In the genomic region with DNA sequence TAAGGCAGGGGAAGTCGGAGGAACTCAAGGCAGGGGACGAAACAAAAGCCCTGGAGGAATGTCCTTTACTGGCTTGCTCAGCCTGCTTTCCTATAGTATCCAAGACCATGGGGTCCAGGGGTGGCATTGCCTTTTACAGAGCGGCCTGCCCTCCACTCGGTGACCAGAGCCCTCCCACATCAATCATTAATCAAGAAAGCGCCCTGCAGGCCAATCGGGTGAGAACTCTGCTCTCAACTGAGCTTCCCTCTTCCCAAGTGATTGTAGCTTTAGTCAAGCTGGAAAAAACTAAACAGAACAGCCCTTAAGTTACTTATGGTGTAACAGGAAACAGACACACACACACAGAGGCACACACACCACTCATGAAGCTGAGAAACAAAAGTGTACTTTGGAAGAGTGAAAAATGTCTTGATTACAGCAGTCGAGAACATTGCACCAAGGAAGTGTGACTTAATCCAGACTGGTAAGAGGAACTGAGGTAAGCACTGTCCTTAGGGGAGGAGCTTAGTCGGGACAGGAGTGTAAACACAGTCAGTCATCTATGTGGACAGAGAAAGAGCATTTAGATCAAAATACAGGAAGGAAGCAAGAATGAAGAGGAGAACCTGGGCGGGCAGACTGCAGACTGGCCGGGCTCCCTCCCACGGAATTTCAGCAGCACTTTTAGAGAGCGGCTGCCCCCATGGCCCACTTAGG, we compare ENCODE assay signal across 9 mouse cellular contexts.
A peak's percentile ranks its signal among the peaks of the same experiment; 100 is the strongest.
DNase-seq lines count a peak whose midpoint lies in the region; ATAC-seq lines count a peak whose summit lies in the region.
"Had no signal": no experiment of that assay in that cellular context is flagged by ENCODE, and none has a peak within 500 bp of the region (broad histone marks: within the 10 kb centered on the region; RNA-seq: fewer than 3 reads in every experiment).

No protein-coding gene starts in this region.

- H3K4me2 ChIP-seq in midbrain, embryonic 11.5 days, result no peak overlapping the region
- no peak overlapping the region for H3K4me2 ChIP-seq in midbrain, embryonic 16.5 days (ENCODE audit: low read length)
- peak overlapping the region; percentile 22; the same call in 1 of the 2 replicates for H3K4me2 ChIP-seq in heart, embryonic 13.5 days

- no peak for ATAC-seq in midbrain, embryonic 11.5 days (ENCODE audit: low FRiP score)
- ATAC-seq in midbrain, embryonic 16.5 days, result no peak; the same call in 1 of the 2 replicates
- no peak for ATAC-seq in heart, embryonic 13.5 days (ENCODE audit: extremely low read depth, insufficient number of reproducible peaks, low FRiP score, low TSS enrichment)
- ATAC-seq in megakaryocyte-erythroid progenitor cell, adult 5-6 weeks (replicated peaks; ENCODE audit: low FRiP score, low TSS enrichment, poor library complexity, severe bottlenecking), result peak; percentile 51
- ATAC-seq: Patski had no signal

- H3K4me3 ChIP-seq in midbrain, embryonic 11.5 days (ENCODE audit: low read depth, low read length), result no peak overlapping the region
- H3K4me3 ChIP-seq in midbrain, embryonic 16.5 days (ENCODE audit: low read depth, low read length), result no peak overlapping the region
- no peak overlapping the region for H3K4me3 ChIP-seq in heart, embryonic 13.5 days

- H3K4me1 ChIP-seq in midbrain, embryonic 11.5 days (ENCODE audit: control insufficient read depth, insufficient read depth, low read length), result no peaks in the 10 kb centered on the region
- H3K4me1 ChIP-seq in midbrain, embryonic 16.5 days (ENCODE audit: control insufficient read depth, insufficient read depth, low read length), result peaks cover 7% of the 10 kb centered on the region
- peaks cover 33% of the 10 kb centered on the region for H3K4me1 ChIP-seq in heart, embryonic 13.5 days

- no peaks in the 10 kb centered on the region for H3K27me3 ChIP-seq in midbrain, embryonic 11.5 days (ENCODE audit: control insufficient read depth, insufficient read depth, low read length)
- no peaks in the 10 kb centered on the region for H3K27me3 ChIP-seq in midbrain, embryonic 16.5 days (ENCODE audit: control insufficient read depth, insufficient read depth, low read depth, low read length)
- H3K27me3 ChIP-seq in heart, embryonic 13.5 days (replicated peaks), result no peaks in the 10 kb centered on the region
- H3K27me3 ChIP-seq: Patski had no signal

- no peaks in the 10 kb centered on the region for H3K36me3 ChIP-seq in midbrain, embryonic 11.5 days (ENCODE audit: control insufficient read depth, insufficient read depth, low read length)
- no peaks in the 10 kb centered on the region for H3K36me3 ChIP-seq in midbrain, embryonic 16.5 days (ENCODE audit: control insufficient read depth, insufficient read depth, low read length)
- H3K36me3 ChIP-seq in heart, embryonic 13.5 days, result peaks cover 16% of the 10 kb centered on the region

- DNase-seq in midbrain, embryonic 11.5 days (ENCODE audit: low spot score, missing footprints), result peak; percentile 74
- peak; percentile 49 to 68 for DNase-seq in kidney, postnatal 4 days
- no peak for DNase-seq in layer of hippocampus, postnatal 10 days (ENCODE audit: low spot score in 2 of 2)
- no peak for DNase-seq in ovary, adult 18-20 months (ENCODE audit: low spot score)
- no peak for DNase-seq in thymus, postnatal 4 days

- no peaks in the 10 kb centered on the region for H3K9me3 ChIP-seq in midbrain, embryonic 11.5 days (ENCODE audit: control insufficient read depth, low read length)
- H3K9me3 ChIP-seq in midbrain, embryonic 16.5 days (replicated peaks; ENCODE audit: control insufficient read depth, low read length, poor library complexity, severe bottlenecking), result no peaks in the 10 kb centered on the region
- H3K9me3 ChIP-seq in heart, embryonic 13.5 days, result no peaks in the 10 kb centered on the region

- WGBS in midbrain, embryonic 11.5 days, result 82% methylated on average over 12 of the region's 12 CpGs
- 83% methylated on average over 12 of the region's 12 CpGs for WGBS in midbrain, embryonic 16.5 days
- WGBS in heart, embryonic 13.5 days, result 47% methylated on average over 12 of the region's 12 CpGs

- no peak overlapping the region for H3K27ac ChIP-seq in midbrain, embryonic 11.5 days (ENCODE audit: low read depth, low read length)
- no peak overlapping the region for H3K27ac ChIP-seq in midbrain, embryonic 16.5 days (ENCODE audit: low read length)
- peak overlapping the region; percentile 84 for H3K27ac ChIP-seq in heart, embryonic 13.5 days (replicated peaks)

- H3K9ac ChIP-seq in midbrain, embryonic 11.5 days (ENCODE audit: low read length), result no peak overlapping the region
- H3K9ac ChIP-seq in midbrain, embryonic 16.5 days (ENCODE audit: low read depth, low read length), result no peak overlapping the region
- no peak overlapping the region for H3K9ac ChIP-seq in heart, embryonic 13.5 days

Comparison
In these comparisons a context has a peak if more than half of its experiments do, and no peak if none do; other contexts are left out.
1. DNase-seq: peak in midbrain, embryonic 11.5 days (single experiment) and kidney, postnatal 4 days (2 of 2); none in layer of hippocampus, postnatal 10 days (0 of 2), ovary, adult 18-20 months (single experiment) and thymus, postnatal 4 days (single experiment).